Mouse (Mus musculus) embryonic facial prominence, embryonic 14.5 days (tissue): Measurements from ENCODE around the gene Ercc1. TPM values are rescaled to one million over a fixed set of nuclear protein-coding genes. Genes with fewer than 3 reads are reported as not detected.

ENCODE experiments used
- ATAC-seq: fragments of 200-750 bp; cut with Nextera tagmentation; 2 replicates; pipeline ENCODE4 v1.8.0; 2017; ENCODE audit warnings: low read depth, moderate number of reproducible peaks, moderate TSS enrichment
- DNase-seq: peaks from one replicate; pipeline ENCODE4 v3.0.0-alpha.2; 2015; ENCODE audit warnings: low spot score
- H3K27ac ChIP-seq: fragments of 300-500 bp; sonication (generic); replicated peaks from 2 replicates; pipeline ENCODE4 v1.5.1; 2014; ENCODE audit warnings: low read depth, mild to moderate bottlenecking, low read length, moderate library complexity
- H3K27me3 ChIP-seq: fragments of 300-500 bp; sonication (generic); replicated peaks from 2 replicates; pipeline ENCODE4 v1.6.1; 2014; ENCODE audit warnings: low read length; ENCODE audit not compliant: control insufficient read depth, insufficient read depth
- H3K36me3 ChIP-seq: fragments of 300-500 bp; sonication (generic); 2 replicates; pipeline ENCODE4 v1.6.1; 2014; ENCODE audit warnings: low read length, mixed read lengths; ENCODE audit not compliant: control insufficient read depth, insufficient read depth
- H3K4me1 ChIP-seq: fragments of 300-500 bp; sonication (generic); 2 replicates; pipeline ENCODE4 v1.6.1; 2014; ENCODE audit warnings: antibody characterized with exemption, low read length; ENCODE audit not compliant: control insufficient read depth, insufficient read depth
- H3K4me2 ChIP-seq: fragments of 300-500 bp; sonication (generic); 2 replicates; pipeline ENCODE4 v1.6.1; 2014; ENCODE audit warnings: low read depth, mild to moderate bottlenecking, low read length, moderate library complexity, mixed read lengths
- H3K4me3 ChIP-seq: fragments of 300-500 bp; sonication (generic); 2 replicates; pipeline ENCODE4 v1.5.1; 2014; ENCODE audit warnings: low read depth, mild to moderate bottlenecking, low read length
- H3K9ac ChIP-seq: fragments of 300-500 bp; sonication (generic); 2 replicates; pipeline ENCODE4 v1.6.1; 2014; ENCODE audit warnings: low read depth, mild to moderate bottlenecking, low read length, moderate library complexity, mixed read lengths
- H3K9me3 ChIP-seq: fragments of 300-500 bp; sonication (generic); 2 replicates; pipeline ENCODE4 v1.6.1; 2016; ENCODE audit warnings: low read length; ENCODE audit not compliant: control insufficient read depth
- WGBS: fragments of 180-500 bp; shearing (Covaris S2); extraction: QIAGEN DNeasy Blood & Tissue Kit; methylation state at CpG from one replicate; pipeline ENCODE4 v1.1.7; 2014; 5-methylcytosine and 5-hydroxymethylcytosine counted together
- polyA plus RNA-seq: library from polyadenylated mRNA; unstranded; fragments of >200 nt; fragmentation: Nextera tagmentation; extraction: Ambion mirVana; gene quantifications from 2 replicates; pipeline ENCODE4 v1.2.1, GENCODE M21; 2014

Ercc1 gene
- polyA plus RNA-seq, 1 experiment from 2014 or later = 64.0 TPM

- Histone ChIP-seq H3K4me1 (peaks cover 5% of the 10 kb centered on the region), H3K9ac (no peak overlapping the region; the same call in 1 of the 2 replicates), H3K36me3 (no peaks in the 10 kb centered on the region), H3K27me3 (peaks cover 61% of the 10 kb centered on the region), H3K27ac (no peak overlapping the region), H3K4me3 (peak overlapping the region; percentile 48; the same call in 1 of the 2 replicates), H3K9me3 (no peaks in the 10 kb centered on the region), H3K4me2 (peak overlapping the region; percentile 54)
- ATAC-seq (no peak), DNase-seq (no peak)
- 48% methylated on average over 13 of the region's 13 CpGs for WGBS
Measured at GRCm38 (mm10) chr7:19302264-19303045, 42.1 kb upstream of the Ercc1 start.

- ATAC-seq (no peak), DNase-seq (no peak)
- Histone ChIP-seq H3K4me1 (peaks cover 9% of the 10 kb centered on the region), H3K27ac (no peak overlapping the region), H3K4me3 (no peak overlapping the region), H3K36me3 (no peaks in the 10 kb centered on the region), H3K27me3 (peaks cover 62% of the 10 kb centered on the region), H3K4me2 (no peak overlapping the region), H3K9ac (no peak overlapping the region), H3K9me3 (no peaks in the 10 kb centered on the region)
- 80% methylated on average over 12 of the region's 12 CpGs for WGBS
Measured at GRCm38 (mm10) chr7:19303046-19303305, 41.6 kb upstream of the Ercc1 start.

GRCm38 (mm10) chr7:19303770-19304169, 40.8 kb upstream of the Ercc1 start:
- peaks cover 62% of the 10 kb centered on the region for H3K27me3 ChIP-seq
- H3K9ac ChIP-seq = peak overlapping the region; percentile 38; the same call in 1 of the 2 replicates
- peak overlapping the region; percentile 36; the same call in 1 of the 2 replicates for H3K4me3 ChIP-seq
- peaks cover 9% of the 10 kb centered on the region for H3K4me1 ChIP-seq
- WGBS = 2% methylated on average over 15 of the region's 16 CpGs
- H3K36me3 ChIP-seq = no peaks in the 10 kb centered on the region
- DNase-seq (no peak), ATAC-seq (no peak)
- H3K9me3 ChIP-seq = no peaks in the 10 kb centered on the region
- peak overlapping the region; percentile 54 for H3K4me2 ChIP-seq
- H3K27ac ChIP-seq = no peak overlapping the region

GRCm38 (mm10) chr7:19304501-19305412, 39.8 kb upstream of the Ercc1 start:
- WGBS = 2% methylated on average over 40 of the region's 48 CpGs
- peaks cover 9% of the 10 kb centered on the region for H3K4me1 ChIP-seq
- DNase-seq (no peak), ATAC-seq (no peak)
- no peaks in the 10 kb centered on the region for H3K9me3 ChIP-seq
- H3K4me3 ChIP-seq = peak overlapping the region; percentile 36
- H3K27ac ChIP-seq = no peak overlapping the region
- peaks cover 62% of the 10 kb centered on the region for H3K27me3 ChIP-seq
- H3K9ac ChIP-seq = 0 out of 2 replicates have a peak overlapping the region, but pooled peaks have one; percentile 30
- H3K4me2 ChIP-seq = peak overlapping the region; percentile 54
- H3K36me3 ChIP-seq = no peaks in the 10 kb centered on the region

DNA sequence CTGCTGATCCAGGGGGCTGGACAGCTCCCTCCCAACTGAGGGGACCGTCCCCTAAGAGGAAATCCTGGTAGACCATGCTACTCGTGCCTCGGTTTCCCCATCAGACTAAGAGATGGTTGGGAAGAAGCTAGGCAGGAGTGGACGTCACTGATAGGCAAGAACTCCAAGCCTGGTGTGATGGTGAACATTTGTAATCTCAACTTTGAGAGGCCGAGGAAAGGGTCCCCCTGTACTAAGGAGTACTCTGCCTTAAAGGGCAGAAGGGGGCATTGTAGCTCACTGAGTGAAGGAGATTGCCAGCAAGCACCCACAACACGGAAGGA, 39.2 kb upstream of the Ercc1 start:
- H3K4me2 ChIP-seq = no peak overlapping the region
- H3K4me3 ChIP-seq = peak overlapping the region; percentile 36
- 8% methylated on average over 6 of the region's 6 CpGs for WGBS
- peaks cover 62% of the 10 kb centered on the region for H3K27me3 ChIP-seq
- H3K9ac ChIP-seq = no peak overlapping the region
- H3K9me3 ChIP-seq = no peaks in the 10 kb centered on the region
- H3K4me1 ChIP-seq = peaks cover 9% of the 10 kb centered on the region
- H3K36me3 ChIP-seq = no peaks in the 10 kb centered on the region
- DNase-seq = no peak
- ATAC-seq = no peak
- no peak overlapping the region for H3K27ac ChIP-seq

GRCm38 (mm10) chr7:19305796-19306765, 38.5 kb upstream of the Ercc1 start:
- Histone ChIP-seq H3K9ac (no peak overlapping the region), H3K4me1 (peaks cover 9% of the 10 kb centered on the region), H3K27me3 (peaks cover 62% of the 10 kb centered on the region), H3K4me3 (no peak overlapping the region), H3K9me3 (no peaks in the 10 kb centered on the region), H3K36me3 (no peaks in the 10 kb centered on the region), H3K27ac (no peak overlapping the region), H3K4me2 (no peak overlapping the region)
- 51% methylated on average over 16 of the region's 16 CpGs for WGBS
- DNase-seq = no peak
- no peak for ATAC-seq

DNA sequence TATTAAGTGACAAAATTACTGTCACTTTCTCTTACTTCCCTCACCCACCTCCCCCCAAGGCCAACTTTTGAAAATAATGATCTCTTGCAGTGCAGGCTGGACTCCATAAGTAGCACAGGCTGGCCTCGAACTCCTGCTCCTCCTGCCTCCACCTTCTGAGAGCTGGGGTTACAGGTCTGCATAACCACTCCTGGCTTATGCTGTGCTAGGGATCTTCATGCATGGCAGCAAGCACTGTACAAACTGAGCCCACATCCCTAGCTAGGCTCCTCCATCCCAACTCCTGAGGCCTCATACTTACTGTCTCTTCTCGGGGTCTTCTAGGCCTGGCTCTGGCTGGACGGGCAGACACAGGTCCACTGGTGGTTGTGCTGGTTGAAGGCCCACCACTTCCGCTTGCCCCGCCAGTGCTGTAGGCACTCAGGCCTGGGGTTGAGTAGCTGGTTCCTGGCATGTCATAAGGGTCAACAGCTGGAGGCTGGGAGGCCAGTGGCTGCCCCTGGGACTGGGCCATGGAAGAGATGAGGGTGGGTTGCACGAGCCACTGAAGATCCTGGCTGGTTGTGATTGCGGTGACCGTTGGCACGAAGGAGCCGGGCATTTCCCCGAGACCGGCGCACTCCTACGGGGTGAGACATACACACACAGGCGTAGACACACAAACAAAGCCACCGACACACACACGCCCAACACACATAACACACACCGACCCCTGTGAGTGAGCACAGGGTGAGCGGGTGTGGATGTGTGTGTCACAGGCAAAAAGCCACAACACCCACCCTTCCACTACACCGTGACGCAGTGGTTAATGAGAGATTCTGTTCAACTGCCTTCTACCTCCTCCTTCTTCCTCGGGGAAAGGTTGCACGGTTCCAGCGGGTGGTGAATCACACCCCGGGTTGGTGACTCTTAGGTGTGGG, 37.5 kb upstream of the Ercc1 start:
- peak overlapping the region; percentile 100 for H3K4me2 ChIP-seq
- H3K4me3 ChIP-seq = no peak overlapping the region
- 72% methylated on average over 24 of the region's 25 CpGs for WGBS

More for the DNA sequence above, 37.5 kb upstream of the Ercc1 start:
- H3K9ac ChIP-seq = no peak overlapping the region
- H3K4me1 ChIP-seq = peaks cover 6% of the 10 kb centered on the region; the same call in 1 of the 2 replicates
- DNase-seq (no peak), ATAC-seq (no peak)
- peaks cover 55% of the 10 kb centered on the region for H3K27me3 ChIP-seq
- H3K36me3 ChIP-seq = no peaks in the 10 kb centered on the region
- H3K27ac ChIP-seq = no peak overlapping the region
- H3K9me3 ChIP-seq = no peaks in the 10 kb centered on the region
